Mouse (Mus musculus) kidney, adult 8-10 months (tissue): ENCODE data around the gene AW549877.

Source experiments
- DNase-seq, 2 experiments: peaks; one replicate each; pipeline ENCODE4 v3.0.0; 2022

AW549877 gene

DNA sequence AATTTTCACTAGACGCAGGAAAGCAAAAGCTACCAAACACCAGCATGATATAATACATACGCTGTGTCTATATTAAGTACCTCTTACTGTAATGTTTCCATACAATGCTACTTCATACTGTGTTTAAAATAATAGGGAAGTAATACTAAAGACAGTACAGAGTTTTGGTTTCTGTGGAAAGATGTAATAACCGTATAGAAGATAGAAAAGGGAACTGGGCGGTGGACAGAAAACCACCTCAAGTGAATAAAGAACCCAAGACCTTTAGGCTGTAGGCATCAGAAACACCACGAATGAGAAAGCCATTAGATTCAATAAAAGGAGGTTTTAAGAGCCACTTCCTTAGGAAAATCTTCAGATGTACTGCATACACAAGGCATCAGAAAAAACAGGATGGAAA lies 12.8 kb downstream of the AW549877 start:
- DNase-seq, result no peak

DNA sequence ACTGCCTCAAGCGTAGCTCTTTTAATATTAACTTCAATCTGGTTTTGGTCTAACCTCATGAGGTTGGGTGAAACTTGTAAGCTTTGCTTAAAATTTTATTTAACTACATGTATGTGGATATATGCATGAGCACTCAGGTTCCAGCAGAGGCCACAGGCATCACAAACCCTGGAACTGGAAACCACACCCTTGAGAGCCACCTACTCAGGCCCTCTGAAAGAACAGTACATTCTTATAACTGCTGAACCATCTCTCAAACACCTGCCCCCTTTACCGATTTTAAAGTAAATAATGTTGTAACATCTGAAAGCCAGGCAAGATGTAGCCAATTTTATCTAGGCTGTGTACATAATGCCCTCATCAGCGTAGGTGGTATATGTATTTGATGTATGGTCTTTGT lies 15.7 kb downstream of the AW549877 start:
- no peak for DNase-seq

DNA sequence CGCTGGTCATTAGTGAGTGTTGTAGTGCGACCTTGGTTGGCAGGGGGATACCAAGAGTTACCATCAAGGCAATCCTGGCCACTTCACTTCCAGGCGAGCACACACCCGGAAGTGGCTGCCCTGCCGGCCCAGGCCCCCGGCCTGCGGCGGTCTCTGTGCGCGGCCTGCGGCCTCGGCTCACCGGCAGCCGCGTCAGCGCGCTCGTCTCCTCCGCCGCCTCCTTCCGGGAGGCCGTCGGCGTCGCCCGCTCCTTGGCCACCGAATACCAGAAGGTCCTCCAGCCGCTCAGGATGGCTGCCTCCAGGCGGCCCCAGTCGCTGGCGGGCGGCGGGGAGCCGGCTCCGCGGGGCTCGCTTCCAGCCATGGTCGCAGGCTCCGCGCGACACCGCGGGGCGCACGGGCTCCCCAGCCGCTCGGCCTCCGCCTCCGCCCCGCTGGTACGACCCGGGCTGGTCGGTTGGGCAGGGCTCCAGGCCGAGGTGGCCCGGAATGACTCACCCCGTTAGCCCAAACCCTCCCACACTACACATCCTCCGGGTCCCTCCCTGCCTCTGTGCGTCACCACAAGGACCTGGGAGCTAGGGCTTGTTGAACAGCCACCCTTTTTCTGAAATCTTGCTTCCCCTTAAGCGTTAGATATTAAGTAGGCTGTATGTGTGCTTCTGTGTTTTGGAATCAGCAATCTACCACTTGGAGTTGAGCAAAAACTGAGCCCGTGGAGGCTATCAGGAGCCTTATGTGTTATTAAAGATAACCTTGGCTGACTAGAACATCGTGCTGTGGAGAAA lies 16.3 kb downstream of the AW549877 start, which contains the start of gene Fbxo4:
TSS of gene Fbxo4 (minus strand) at position 513 of the 788 bp plus-strand sequence.
- peak; percentile 79 to 81 for DNase-seq

DNA sequence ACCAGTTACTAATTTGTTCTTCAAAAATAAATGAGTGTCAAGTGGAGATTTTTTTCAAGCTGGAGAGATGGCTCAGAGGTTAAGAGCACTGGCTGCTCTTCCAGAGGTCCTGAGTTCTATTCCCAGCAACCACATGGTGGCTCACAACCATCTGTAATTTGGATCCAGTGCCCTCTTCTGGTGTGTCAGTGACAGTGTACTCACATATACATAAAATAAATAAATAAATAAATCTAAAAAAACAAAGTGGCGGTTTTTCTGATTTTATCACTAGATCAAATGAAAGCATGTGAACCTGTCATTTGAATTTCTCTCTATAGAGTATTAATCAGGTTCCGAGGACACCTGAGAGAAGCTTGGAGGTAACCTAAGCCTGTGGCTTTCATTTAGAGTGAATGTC lies 17.3 kb downstream of the AW549877 start:
- DNase-seq, result no peak

DNA sequence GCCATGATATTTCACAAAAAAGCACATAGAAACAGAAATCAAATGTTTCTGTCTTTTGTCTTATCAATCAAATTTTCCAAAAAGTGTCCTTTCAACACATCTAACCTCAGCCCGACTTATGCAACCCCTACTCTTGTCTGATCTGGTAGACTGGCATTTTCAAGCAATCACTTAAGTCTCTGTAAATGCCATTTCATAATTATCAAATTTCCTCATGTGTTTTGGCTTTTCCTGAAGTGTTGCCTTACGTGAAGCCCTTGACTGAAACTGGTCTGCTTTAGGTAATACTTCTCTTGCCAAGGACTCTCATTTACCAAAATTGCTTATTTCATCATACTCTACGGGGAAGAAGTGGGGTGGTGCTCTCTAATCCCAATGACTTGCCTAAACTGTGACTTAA lies 22.2 kb downstream of the AW549877 start:
- no peak for DNase-seq

DNA sequence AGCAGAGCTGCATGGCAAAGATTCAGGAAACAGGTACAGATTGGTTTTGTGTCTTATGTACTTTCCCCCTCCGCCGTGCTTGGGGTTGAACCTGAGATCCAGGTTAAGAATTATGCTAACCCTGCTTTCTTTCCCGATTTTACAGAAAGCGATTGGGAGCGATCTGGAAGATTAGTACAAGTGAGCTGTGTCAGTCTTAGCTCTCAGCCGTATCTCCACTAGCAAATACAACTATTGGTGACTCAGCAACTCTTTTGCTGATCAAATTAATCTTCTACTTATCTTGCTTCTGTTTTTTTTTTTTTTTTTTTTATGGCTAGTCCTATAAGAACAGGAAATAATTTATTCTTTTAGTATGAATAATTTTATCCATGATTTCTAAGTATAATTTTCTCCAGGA lies 25.4 kb downstream of the AW549877 start:
- no peak for DNase-seq

DNA sequence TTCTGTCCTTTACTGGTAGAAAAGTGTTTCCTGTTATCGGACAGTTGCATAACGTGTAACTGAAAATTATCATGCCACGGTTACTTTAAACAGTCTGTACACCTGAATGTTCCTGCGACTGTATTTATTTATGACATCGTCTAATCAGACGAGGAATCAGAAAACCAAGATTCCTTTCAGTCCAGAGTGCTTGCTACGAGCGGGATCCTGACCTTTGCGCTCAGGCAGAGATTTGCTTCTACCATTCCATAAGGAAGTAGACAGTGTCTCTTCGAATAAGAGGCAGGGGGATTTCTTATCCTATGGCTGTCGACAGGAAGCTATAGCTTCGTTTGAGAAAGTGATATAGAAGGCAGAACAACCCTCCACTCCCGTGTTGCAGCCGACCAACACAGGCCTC lies 25.8 kb downstream of the AW549877 start:
- no peak for DNase-seq

DNA sequence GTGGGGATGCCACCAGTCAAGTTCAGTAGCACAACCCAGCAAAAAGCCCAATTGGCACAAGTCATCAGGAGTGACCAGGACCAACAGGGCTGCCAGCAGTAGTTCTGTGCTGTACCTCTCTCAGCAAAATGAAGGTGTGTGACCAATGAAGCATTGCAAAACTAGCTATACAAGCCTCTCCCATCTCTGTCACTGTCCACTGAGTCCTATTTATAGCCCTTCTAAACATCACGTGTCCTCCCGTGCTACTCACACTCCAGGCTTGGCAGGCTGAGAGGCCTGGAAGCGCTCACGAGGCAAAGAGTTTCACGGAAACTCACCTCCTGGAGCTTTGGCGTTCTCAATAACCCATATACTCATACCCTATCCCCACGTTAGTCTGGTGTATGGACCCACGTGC lies 33.3 kb downstream of the AW549877 start:
- peak; percentile 62 to 71 for DNase-seq

DNA sequence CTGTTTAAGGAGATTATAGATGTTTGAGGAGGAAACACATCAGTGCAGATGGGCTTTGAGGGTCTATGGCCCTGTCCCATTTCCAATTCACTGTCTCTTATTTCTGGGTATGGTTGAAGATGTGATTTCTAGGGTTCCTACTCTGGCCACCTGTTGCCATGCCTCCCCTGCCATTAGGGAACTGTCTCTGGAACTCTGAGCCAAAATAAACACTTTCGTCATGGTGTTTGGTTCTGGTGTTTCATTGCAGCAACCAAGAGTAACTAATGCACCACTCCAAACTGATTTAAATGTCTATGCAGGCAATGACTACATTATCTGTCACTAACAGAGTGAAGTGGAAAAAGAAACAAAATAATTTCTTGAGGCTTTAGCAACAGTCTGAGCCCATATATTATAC lies 35.5 kb downstream of the AW549877 start:
- peak in 1 of 2 experiments; percentile 57 for DNase-seq

DNA sequence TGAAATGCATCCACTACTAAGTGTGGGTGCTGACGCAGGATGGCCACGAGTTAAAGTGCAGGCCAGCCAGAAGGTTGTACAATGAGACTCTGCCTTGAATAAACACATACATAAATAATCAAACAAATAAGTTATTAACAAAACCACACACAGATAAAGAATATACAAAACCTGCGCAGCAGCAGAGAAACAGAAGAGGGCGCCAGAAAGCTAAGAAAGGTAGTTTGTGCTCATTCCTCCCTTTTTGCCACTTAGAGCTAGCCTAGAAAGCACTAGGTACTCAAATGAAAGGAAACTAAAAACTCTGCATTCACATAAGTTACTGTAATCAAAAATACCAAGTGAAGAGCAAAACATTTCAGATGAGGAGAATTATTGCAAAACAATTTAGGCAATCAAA lies 37.6 kb downstream of the AW549877 start:
- peak; percentile 48 to 79 for DNase-seq

DNA sequence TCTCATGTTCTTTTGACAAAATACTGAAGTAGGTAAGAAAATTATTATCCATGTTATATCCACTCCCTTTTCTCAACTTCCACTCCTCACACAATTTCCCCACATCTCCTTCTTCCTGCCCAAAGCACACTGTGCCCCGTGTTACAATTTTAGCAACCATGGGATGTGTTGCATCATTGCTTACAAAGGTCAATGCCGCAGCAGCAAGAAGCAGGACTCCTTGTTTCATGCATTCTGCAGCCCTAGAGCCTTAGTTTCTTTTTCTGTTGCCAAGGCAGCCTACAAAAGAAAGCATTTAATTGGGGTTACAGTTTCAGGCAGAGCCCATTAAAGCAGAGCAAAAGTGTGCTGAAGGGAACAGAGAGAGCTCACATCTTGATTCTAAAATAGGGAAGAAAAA lies 40.6 kb downstream of the AW549877 start:
- DNase-seq, result no peak

DNA sequence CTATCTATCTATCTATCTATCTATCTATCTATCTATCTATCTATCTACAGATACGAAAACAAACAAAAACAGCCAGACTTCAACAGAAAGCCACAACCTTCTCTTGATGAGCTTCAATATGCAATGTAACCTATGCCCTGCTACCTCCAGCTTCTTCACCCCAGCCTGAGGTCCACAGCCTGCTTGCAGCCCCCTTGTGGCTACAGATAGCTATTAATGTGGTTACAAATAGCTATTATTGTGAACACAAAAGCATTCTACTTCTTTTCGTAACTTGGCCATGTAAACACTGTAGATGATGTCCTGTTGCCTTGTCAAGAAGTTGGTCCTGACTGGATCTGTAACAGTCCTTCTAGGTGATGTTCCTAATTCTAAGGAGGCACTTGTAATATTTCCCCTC lies 57.4 kb downstream of the AW549877 start:
- DNase-seq, result no peak

DNA sequence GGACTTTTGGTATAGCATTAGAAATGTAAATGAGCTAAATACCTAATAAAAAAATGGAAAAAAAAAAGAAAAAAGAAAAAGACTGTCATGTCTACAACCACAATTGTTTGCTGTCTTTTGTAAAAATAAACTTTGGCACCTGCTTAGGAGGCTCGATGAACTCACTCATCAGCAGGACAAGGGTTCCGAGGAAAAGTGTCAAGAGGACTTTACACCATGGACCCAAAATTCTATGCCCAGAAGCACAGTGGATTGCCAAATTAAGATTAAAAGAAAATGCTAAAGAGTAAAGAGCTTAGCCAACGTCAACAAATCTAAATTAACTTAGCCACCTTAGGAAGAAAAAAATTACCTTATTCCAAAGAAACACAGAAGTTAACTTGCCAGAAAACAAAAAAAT lies 59.5 kb downstream of the AW549877 start:
- peak in 1 of 2 experiments; percentile 50 for DNase-seq

DNA sequence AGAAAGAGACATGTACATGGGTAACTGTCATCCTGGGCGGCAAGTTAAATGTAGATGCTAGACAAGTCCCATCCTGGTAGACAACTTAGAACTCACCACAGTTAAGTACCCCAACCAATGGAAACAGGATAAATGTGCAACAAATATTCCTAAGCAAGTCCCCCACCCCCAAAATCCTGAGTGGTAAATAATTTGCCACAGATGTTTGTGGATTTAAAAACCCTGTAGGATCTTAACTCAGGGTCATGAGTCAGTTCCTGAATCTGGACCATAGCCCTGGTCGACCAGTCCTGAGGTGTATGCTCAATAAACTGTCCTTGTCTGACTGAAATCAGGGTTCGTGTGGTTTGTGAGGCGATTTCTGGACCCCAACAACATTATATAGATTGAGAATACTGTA lies 62.1 kb downstream of the AW549877 start:
- peak; percentile 23 to 49 for DNase-seq
